Mouse (Mus musculus) stomach, embryonic 14.5 days (tissue): ENCODE data around the gene Vps39. TPM values are rescaled to one million over a fixed set of nuclear protein-coding genes. Genes with fewer than 3 reads are reported as not detected.

ENCODE experiments used
- ATAC-seq: fragments of 200-750 bp; cut with Nextera tagmentation; 2 replicates; pipeline ENCODE4 v1.8.0; 2017; ENCODE audit warnings: low read depth, moderate TSS enrichment; ENCODE audit not compliant: insufficient number of reproducible peaks, insufficient read depth, low FRiP score
- H3K27ac ChIP-seq: fragments of 300-500 bp; sonication (generic); 2 replicates; pipeline ENCODE4 v1.5.1; 2014; ENCODE audit warnings: mild to moderate bottlenecking, low read length, moderate library complexity, mixed read lengths
- H3K27me3 ChIP-seq: fragments of 300-500 bp; sonication (generic); 2 replicates; pipeline ENCODE4 v1.6.1; 2014; ENCODE audit warnings: low read length, control low read depth, mixed read lengths; ENCODE audit not compliant: control insufficient read depth, insufficient read depth
- H3K36me3 ChIP-seq: fragments of 300-500 bp; sonication (generic); 2 replicates; pipeline ENCODE4 v1.6.1; 2014; ENCODE audit warnings: mild to moderate bottlenecking, control low read depth, low read length, moderate library complexity, mixed read lengths; ENCODE audit not compliant: control insufficient read depth, insufficient read depth
- H3K4me1 ChIP-seq: fragments of 300-500 bp; sonication (generic); 2 replicates; pipeline ENCODE4 v1.6.1; 2014; ENCODE audit warnings: low read length, control low read depth, mixed read lengths; ENCODE audit not compliant: control insufficient read depth, insufficient read depth
- H3K4me2 ChIP-seq: fragments of 300-500 bp; sonication (generic); replicated peaks from 2 replicates; pipeline ENCODE4 v1.6.1; 2014; ENCODE audit warnings: low read depth, low read length, control low read depth
- H3K4me3 ChIP-seq: fragments of 300-500 bp; sonication (generic); 2 replicates; pipeline ENCODE4 v1.5.1; 2014; ENCODE audit warnings: low read depth, low read length, control low read depth
- H3K9ac ChIP-seq: fragments of 300-500 bp; sonication (generic); replicated peaks from 2 replicates; pipeline ENCODE4 v1.6.1; 2014; ENCODE audit warnings: low read depth, mild to moderate bottlenecking, control low read depth, low read length, moderate library complexity, mixed read lengths
- H3K9me3 ChIP-seq: fragments of 300-500 bp; sonication (generic); 2 replicates; pipeline ENCODE4 v1.6.1; 2016; ENCODE audit warnings: low read depth, low read length, control low read depth; ENCODE audit not compliant: control insufficient read depth
- WGBS: fragments of 180-500 bp; shearing (Covaris S2); extraction: QIAGEN DNeasy Blood & Tissue Kit; methylation state at CpG from one replicate; pipeline ENCODE4 v1.1.7; 2014; 5-methylcytosine and 5-hydroxymethylcytosine counted together
- polyA plus RNA-seq: library from polyadenylated mRNA; unstranded; fragments of >200 nt; fragmentation: Nextera tagmentation; extraction: Ambion mirVana; gene quantifications from 2 replicates; pipeline ENCODE4 v1.2.1, GENCODE M21; 2014

The Vps39 gene
- polyA plus RNA-seq, 1 experiment from 2014 or later = 23.2 TPM

GRCm38 (mm10) chr2:120315077-120315476, 37.9 kb downstream of the Vps39 start:
- Histone ChIP-seq H3K27me3 (no peaks in the 10 kb centered on the region), H3K4me3 (no peak overlapping the region), H3K9ac (no peak overlapping the region), H3K4me1 (no peaks in the 10 kb centered on the region), H3K9me3 (no peaks in the 10 kb centered on the region), H3K4me2 (no peak overlapping the region), H3K36me3 (peaks cover 29% of the 10 kb centered on the region), H3K27ac (no peak overlapping the region)
- ATAC-seq = no peak
- 72% methylated on average over 4 of the region's 4 CpGs for WGBS

- H3K4me3 ChIP-seq = no peak overlapping the region
- H3K4me1 ChIP-seq = no peaks in the 10 kb centered on the region
- H3K27me3 ChIP-seq = no peaks in the 10 kb centered on the region
- ATAC-seq = no peak
- H3K9ac ChIP-seq = no peak overlapping the region
- no peak overlapping the region for H3K4me2 ChIP-seq
- H3K9me3 ChIP-seq = no peaks in the 10 kb centered on the region
- peaks cover 27% of the 10 kb centered on the region for H3K36me3 ChIP-seq
- 87% methylated on average over 4 of the region's 4 CpGs for WGBS
- no peak overlapping the region for H3K27ac ChIP-seq
Observed at GRCm38 (mm10) chr2:120314487-120314886, 38.5 kb downstream of the Vps39 start.

- Histone ChIP-seq H3K27ac (no peak within 1 kb of the TSS), H3K4me1 (no peaks in the 10 kb centered on the region), H3K4me3 (no peak within 1 kb of the TSS), H3K9ac (no peak within 1 kb of the TSS), H3K9me3 (no peaks in the 10 kb centered on the region), H3K4me2 (no peak within 1 kb of the TSS), H3K27me3 (no peaks in the 10 kb centered on the region), H3K36me3 (peaks cover 22% of the 10 kb centered on the region)
- no peak for ATAC-seq
- 42% methylated on average over 3 of the region's 3 CpGs for WGBS
Observed at GRCm38 (mm10) chr2:120313976-120314375, 39.0 kb downstream of the Vps39 start, which contains the start of gene Pla2g4f. Gene Pla2g4f (minus strand): TSS chr2:120314165.

- ATAC-seq = no peak
- H3K4me3 ChIP-seq = no peak overlapping the region
- peaks cover 12% of the 10 kb centered on the region for H3K36me3 ChIP-seq
- no peak overlapping the region for H3K27ac ChIP-seq
- 74% methylated on average over 7 of the region's 7 CpGs for WGBS
- H3K9ac ChIP-seq = no peak overlapping the region
- H3K27me3 ChIP-seq = no peaks in the 10 kb centered on the region
- no peak overlapping the region for H3K4me2 ChIP-seq
- no peaks in the 10 kb centered on the region for H3K9me3 ChIP-seq
- H3K4me1 ChIP-seq = no peaks in the 10 kb centered on the region
Observed at GRCm38 (mm10) chr2:120312276-120312825, 40.6 kb downstream of the Vps39 start.

- no peaks in the 10 kb centered on the region for H3K27me3 ChIP-seq
- H3K4me1 ChIP-seq = no peaks in the 10 kb centered on the region
- 28% methylated on average over 3 of the region's 3 CpGs for WGBS
- no peak overlapping the region for H3K4me2 ChIP-seq
- ATAC-seq = no peak
- no peak overlapping the region for H3K9ac ChIP-seq
- no peaks in the 10 kb centered on the region for H3K9me3 ChIP-seq
- H3K4me3 ChIP-seq = no peak overlapping the region
- no peak overlapping the region for H3K27ac ChIP-seq
- no peaks in the 10 kb centered on the region for H3K36me3 ChIP-seq
Observed at GRCm38 (mm10) chr2:120304113-120304512, 48.8 kb downstream of the Vps39 start.

- H3K36me3 ChIP-seq = no peaks in the 10 kb centered on the region
- no peak overlapping the region for H3K4me2 ChIP-seq
- WGBS = 93% methylated on average over 6 of the region's 6 CpGs
- no peak overlapping the region for H3K27ac ChIP-seq
- H3K9ac ChIP-seq = no peak overlapping the region
- no peak for ATAC-seq
- H3K4me1 ChIP-seq = no peaks in the 10 kb centered on the region
- no peaks in the 10 kb centered on the region for H3K27me3 ChIP-seq
- no peak overlapping the region for H3K4me3 ChIP-seq
- no peaks in the 10 kb centered on the region for H3K9me3 ChIP-seq
Observed at GRCm38 (mm10) chr2:120301076-120301475, 51.9 kb downstream of the Vps39 start.

- no peak for ATAC-seq
- 65% methylated on average over 4 of the region's 4 CpGs for WGBS
- no peak overlapping the region for H3K9ac ChIP-seq
- H3K36me3 ChIP-seq = no peaks in the 10 kb centered on the region
- no peak overlapping the region for H3K4me2 ChIP-seq
- no peaks in the 10 kb centered on the region for H3K4me1 ChIP-seq
- no peak overlapping the region for H3K27ac ChIP-seq
- H3K4me3 ChIP-seq = no peak overlapping the region
- H3K9me3 ChIP-seq = no peaks in the 10 kb centered on the region
- H3K27me3 ChIP-seq = no peaks in the 10 kb centered on the region
Observed at GRCm38 (mm10) chr2:120299866-120300265, 53.1 kb downstream of the Vps39 start.

GRCm38 (mm10) chr2:120296160-120296559, 56.8 kb downstream of the Vps39 start:
- Histone ChIP-seq H3K9me3 (no peaks in the 10 kb centered on the region), H3K27me3 (no peaks in the 10 kb centered on the region), H3K4me3 (no peak overlapping the region), H3K4me2 (no peak overlapping the region), H3K27ac (no peak overlapping the region), H3K4me1 (no peaks in the 10 kb centered on the region), H3K9ac (no peak overlapping the region), H3K36me3 (no peaks in the 10 kb centered on the region)
- 14% methylated on average over 2 of the region's 2 CpGs for WGBS
- ATAC-seq = no peak

- Histone ChIP-seq H3K36me3 (no peaks in the 10 kb centered on the region), H3K4me3 (no peak overlapping the region), H3K9ac (no peak overlapping the region), H3K4me2 (no peak overlapping the region), H3K4me1 (no peaks in the 10 kb centered on the region), H3K27me3 (no peaks in the 10 kb centered on the region), H3K27ac (no peak overlapping the region), H3K9me3 (no peaks in the 10 kb centered on the region)
- WGBS = 85% methylated on average over 8 of the region's 9 CpGs
- ATAC-seq = no peak
Observed at GRCm38 (mm10) chr2:120291471-120292078, 61.4 kb downstream of the Vps39 start.
